Mouse (Mus musculus): ENCODE results near the gene Traip. TPM values are rescaled to one million over a fixed set of nuclear protein-coding genes. Genes with fewer than 3 reads are reported as not detected.
A peak's percentile ranks its signal among the peaks of the same experiment; 100 is the strongest.

The Traip gene
- polyA plus RNA-seq, 1 experiment from 2014 or later = 30.7 TPM

- DNase-seq (no peak), ATAC-seq (ENCODE audit: insufficient read depth) (no peak)
- Histone ChIP-seq H3K27ac (ENCODE audit: low read depth) (no peak overlapping the region), H3K9ac (no peak overlapping the region), H3K36me3 (ENCODE audit: insufficient read depth) (no peaks in the 10 kb centered on the region), H3K4me2 (no peak overlapping the region), H3K9me3 (ENCODE audit: low read depth, low read length) (no peaks in the 10 kb centered on the region), H3K27me3 (ENCODE audit: insufficient read depth, low read length) (peaks cover 7% of the 10 kb centered on the region; the same call in 1 of the 2 replicates), H3K4me3 (ENCODE audit: low read depth, low read length) (no peak overlapping the region), H3K4me1 (ENCODE audit: insufficient read depth) (peaks cover 4% of the 10 kb centered on the region)
- 71% methylated on average over 4 of the region's 4 CpGs for WGBS
- no peak for TF ChIP-seq CTCF (IDR thresholded peaks at IDR 0.05; ENCODE audit: low read depth)
Observed at GRCm38 (mm10) chr9:107932221-107932620, 17.7 kb upstream of the Traip start.

- H3K9ac ChIP-seq = no peak overlapping the region
- no peak overlapping the region for H3K4me3 ChIP-seq (ENCODE audit: low read depth, low read length)
- H3K4me1 ChIP-seq (ENCODE audit: insufficient read depth) = no peaks in the 10 kb centered on the region; the same call in 1 of the 2 replicates
- H3K27ac ChIP-seq (ENCODE audit: low read depth) = no peak overlapping the region
- peaks cover 16% of the 10 kb centered on the region; the same call in 1 of the 2 replicates for H3K27me3 ChIP-seq (ENCODE audit: insufficient read depth, low read length)
- no peak overlapping the region for H3K4me2 ChIP-seq
- DNase-seq = no peak
- H3K9me3 ChIP-seq (ENCODE audit: low read depth, low read length) = no peaks in the 10 kb centered on the region
- H3K36me3 ChIP-seq (ENCODE audit: insufficient read depth) = no peaks in the 10 kb centered on the region
- no peak for TF ChIP-seq CTCF (IDR thresholded peaks at IDR 0.05; ENCODE audit: low read depth)
- 85% methylated on average over 11 of the region's 11 CpGs for WGBS
- no peak for ATAC-seq (ENCODE audit: insufficient read depth)
Observed at GRCm38 (mm10) chr9:107934146-107934545, 15.8 kb upstream of the Traip start.

GRCm38 (mm10) chr9:107935374-107935773 lies 14.6 kb upstream of the Traip start, which contains the start of gene Camkv:
Camkv (plus strand) TSS chr9:107935674.
- ATAC-seq (ENCODE audit: insufficient read depth) (no peak), DNase-seq (no peak)
- H3K4me1 ChIP-seq (ENCODE audit: insufficient read depth) = no peaks in the 10 kb centered on the region; the same call in 1 of the 2 replicates
- no peak within 1 kb of the TSS for H3K27ac ChIP-seq (ENCODE audit: low read depth)
- TF ChIP-seq CTCF (IDR thresholded peaks at IDR 0.05; ENCODE audit: low read depth) = no peak
- H3K4me2 ChIP-seq = peak within 1 kb of the TSS; percentile 95
- H3K36me3 ChIP-seq (ENCODE audit: insufficient read depth) = no peaks in the 10 kb centered on the region
- peak within 1 kb of the TSS; percentile 50 for H3K4me3 ChIP-seq (ENCODE audit: low read depth, low read length)
- H3K9ac ChIP-seq = peak within 1 kb of the TSS; percentile 58
- peaks cover 16% of the 10 kb centered on the region; the same call in 1 of the 2 replicates for H3K27me3 ChIP-seq (ENCODE audit: insufficient read depth, low read length)
- H3K9me3 ChIP-seq (ENCODE audit: low read depth, low read length) = no peaks in the 10 kb centered on the region
- 10% methylated on average over 3 of the region's 3 CpGs for WGBS

- H3K9ac ChIP-seq = peak overlapping the region; percentile 58
- H3K4me2 ChIP-seq = peak overlapping the region; percentile 95
- no peaks in the 10 kb centered on the region for H3K9me3 ChIP-seq (ENCODE audit: low read depth, low read length)
- H3K4me1 ChIP-seq (ENCODE audit: insufficient read depth) = no peaks in the 10 kb centered on the region; the same call in 1 of the 2 replicates
- peak; percentile 48; the same call in 1 of the 2 replicates for ATAC-seq (ENCODE audit: insufficient read depth)
- TF ChIP-seq CTCF (IDR thresholded peaks at IDR 0.05; ENCODE audit: low read depth) = no peak
- H3K27me3 ChIP-seq (ENCODE audit: insufficient read depth, low read length) = peaks cover 16% of the 10 kb centered on the region; the same call in 1 of the 2 replicates
- H3K4me3 ChIP-seq (ENCODE audit: low read depth, low read length) = peak overlapping the region; percentile 50
- peak; percentile 56 for DNase-seq
- no peak overlapping the region for H3K27ac ChIP-seq (ENCODE audit: low read depth)
- H3K36me3 ChIP-seq (ENCODE audit: insufficient read depth) = no peaks in the 10 kb centered on the region
- WGBS = under 1% methylated on average over 41 of the region's 41 CpGs
Observed at GRCm38 (mm10) chr9:107935790-107936214, 14.1 kb upstream of the Traip start.

- WGBS = 3% methylated on average over 29 of the region's 29 CpGs
- H3K36me3 ChIP-seq (ENCODE audit: insufficient read depth) = no peaks in the 10 kb centered on the region
- H3K4me1 ChIP-seq (ENCODE audit: insufficient read depth) = no peaks in the 10 kb centered on the region; the same call in 1 of the 2 replicates
- TF ChIP-seq CTCF (IDR thresholded peaks at IDR 0.05; ENCODE audit: low read depth) = no peak
- H3K4me2 ChIP-seq = peak overlapping the region; percentile 95
- H3K9ac ChIP-seq = peak overlapping the region; percentile 58
- H3K9me3 ChIP-seq (ENCODE audit: low read depth, low read length) = no peaks in the 10 kb centered on the region
- DNase-seq (peak; percentile 19), ATAC-seq (ENCODE audit: insufficient read depth) (peak; percentile 47; the same call in 1 of the 2 replicates)
- H3K27ac ChIP-seq (ENCODE audit: low read depth) = no peak overlapping the region
- H3K4me3 ChIP-seq (ENCODE audit: low read depth, low read length) = peak overlapping the region; percentile 50
- H3K27me3 ChIP-seq (ENCODE audit: insufficient read depth, low read length) = peaks cover 16% of the 10 kb centered on the region; the same call in 1 of the 2 replicates
Observed at GRCm38 (mm10) chr9:107936215-107936822, 13.6 kb upstream of the Traip start.

- no peaks in the 10 kb centered on the region; the same call in 1 of the 2 replicates for H3K4me1 ChIP-seq (ENCODE audit: insufficient read depth)
- ATAC-seq (ENCODE audit: insufficient read depth) (no peak), DNase-seq (no peak)
- H3K9ac ChIP-seq = peak overlapping the region; percentile 58; the same call in 1 of the 2 replicates
- H3K27ac ChIP-seq (ENCODE audit: low read depth) = no peak overlapping the region
- no peaks in the 10 kb centered on the region for H3K36me3 ChIP-seq (ENCODE audit: insufficient read depth)
- 17% methylated on average over 3 of the region's 3 CpGs for WGBS
- H3K4me3 ChIP-seq (ENCODE audit: low read depth, low read length) = peak overlapping the region; percentile 50
- peak overlapping the region; percentile 95 for H3K4me2 ChIP-seq
- H3K9me3 ChIP-seq (ENCODE audit: low read depth, low read length) = no peaks in the 10 kb centered on the region
- peaks cover 16% of the 10 kb centered on the region; the same call in 1 of the 2 replicates for H3K27me3 ChIP-seq (ENCODE audit: insufficient read depth, low read length)
- no peak for TF ChIP-seq CTCF (IDR thresholded peaks at IDR 0.05; ENCODE audit: low read depth)
Observed at GRCm38 (mm10) chr9:107936831-107937230, 13.1 kb upstream of the Traip start.
